Mouse (Mus musculus): ENCODE measurements around the gene 1700019D03Rik.

GRCm38 (mm10) chr1:53053087-53054022, 33.4 kb upstream of the 1700019D03Rik start:
- no peak for TF ChIP-seq CTCF (IDR thresholded peaks at IDR 0.05; ENCODE audit: extremely low read depth, insufficient read length, insufficient replicate concordance, low read depth, low read length)
- TF ChIP-seq POLR2A (IDR thresholded peaks at IDR 0.05; ENCODE audit: low read depth, low read length), result no peak

Data from small intestine, adult 2 months (tissue).